Mouse (Mus musculus): ENCODE measurements around the gene Mogat2.

The Mogat2 gene

GRCm38 (mm10) chr7:99175118-99175517, 63.3 kb downstream of the Mogat2 start:
- H3K27me3 ChIP-seq (ENCODE audit: insufficient read depth, low read length), result peaks cover 57% of the 10 kb centered on the region
- TF ChIP-seq NANOG (IDR thresholded peaks at IDR 0.05; ENCODE audit: borderline replicate concordance, low read length), result no peak
- no peak for TF ChIP-seq CTCF (conservative IDR thresholded peaks at IDR 0.05; ENCODE audit: low read length)
- no peak for TF ChIP-seq POU5F1 (IDR thresholded peaks at IDR 0.05; ENCODE audit: borderline replicate concordance, low read length)
- no peaks in the 10 kb centered on the region for H3K36me3 ChIP-seq (ENCODE audit: insufficient read depth, low read length)
- peaks cover 27% of the 10 kb centered on the region for H3K4me1 ChIP-seq (replicated peaks; ENCODE audit: low read depth, low read length)
- H3K9me3 ChIP-seq (ENCODE audit: low read length), result no peaks in the 10 kb centered on the region
- no peak overlapping the region for H3K4me3 ChIP-seq (replicated peaks; ENCODE audit: low read length)

DNA sequence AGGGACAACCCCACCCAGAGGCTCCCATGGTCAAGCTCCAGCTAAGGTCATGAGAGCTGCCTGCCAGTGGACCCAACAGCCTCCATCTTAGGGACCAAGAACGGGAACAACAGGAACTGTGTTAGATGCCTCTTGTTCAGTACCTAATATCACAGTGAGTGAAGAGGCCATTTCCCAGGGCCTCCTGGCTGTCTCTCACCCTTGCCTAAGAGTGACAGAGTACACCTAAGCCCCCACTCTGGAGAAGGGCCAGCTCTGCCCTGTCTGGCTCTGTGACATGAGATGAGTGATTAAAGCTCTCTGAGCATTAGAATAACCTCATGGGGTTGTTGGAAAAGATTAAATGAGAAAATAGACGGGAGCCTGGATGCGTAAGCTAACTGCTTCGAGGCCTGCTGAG, 64.4 kb downstream of the Mogat2 start:
- Histone ChIP-seq H3K4me1 (replicated peaks; ENCODE audit: low read depth, low read length) (peaks cover 27% of the 10 kb centered on the region), H3K9me3 (ENCODE audit: low read length) (no peaks in the 10 kb centered on the region), H3K4me3 (replicated peaks; ENCODE audit: low read length) (no peak overlapping the region), H3K27me3 (ENCODE audit: insufficient read depth, low read length) (peaks cover 47% of the 10 kb centered on the region), H3K36me3 (ENCODE audit: insufficient read depth, low read length) (no peaks in the 10 kb centered on the region)
- TF ChIP-seq CTCF (conservative IDR thresholded peaks at IDR 0.05; ENCODE audit: low read length) (no peak), NANOG (IDR thresholded peaks at IDR 0.05; ENCODE audit: borderline replicate concordance, low read length) (no peak), POU5F1 (IDR thresholded peaks at IDR 0.05; ENCODE audit: borderline replicate concordance, low read length) (no peak)

- no peaks in the 10 kb centered on the region for H3K36me3 ChIP-seq (ENCODE audit: insufficient read depth, low read length)
- H3K27me3 ChIP-seq (ENCODE audit: insufficient read depth, low read length), result peaks cover 39% of the 10 kb centered on the region
- no peak overlapping the region for H3K4me3 ChIP-seq (replicated peaks; ENCODE audit: low read length)
- no peak for TF ChIP-seq POU5F1 (IDR thresholded peaks at IDR 0.05; ENCODE audit: borderline replicate concordance, low read length)
- TF ChIP-seq CTCF (conservative IDR thresholded peaks at IDR 0.05; ENCODE audit: low read length), result no peak
- TF ChIP-seq NANOG (IDR thresholded peaks at IDR 0.05; ENCODE audit: borderline replicate concordance, low read length), result no peak
- peaks cover 27% of the 10 kb centered on the region for H3K4me1 ChIP-seq (replicated peaks; ENCODE audit: low read depth, low read length)
- H3K9me3 ChIP-seq (ENCODE audit: low read length), result no peaks in the 10 kb centered on the region
Observed at GRCm38 (mm10) chr7:99172898-99173297, 65.5 kb downstream of the Mogat2 start.

GRCm38 (mm10) chr7:99171730-99172463, 66.5 kb downstream of the Mogat2 start:
- H3K4me1 ChIP-seq (replicated peaks; ENCODE audit: low read depth, low read length), result peaks cover 27% of the 10 kb centered on the region
- H3K27me3 ChIP-seq (ENCODE audit: insufficient read depth, low read length), result peaks cover 31% of the 10 kb centered on the region
- no peak for TF ChIP-seq CTCF (conservative IDR thresholded peaks at IDR 0.05; ENCODE audit: low read length)
- no peak for TF ChIP-seq NANOG (IDR thresholded peaks at IDR 0.05; ENCODE audit: borderline replicate concordance, low read length)
- no peak for TF ChIP-seq POU5F1 (IDR thresholded peaks at IDR 0.05; ENCODE audit: borderline replicate concordance, low read length)
- H3K9me3 ChIP-seq (ENCODE audit: low read length), result no peaks in the 10 kb centered on the region
- H3K36me3 ChIP-seq (ENCODE audit: insufficient read depth, low read length), result no peaks in the 10 kb centered on the region
- H3K4me3 ChIP-seq (replicated peaks; ENCODE audit: low read length), result no peak overlapping the region

- Histone ChIP-seq H3K36me3 (ENCODE audit: insufficient read depth, low read length) (no peaks in the 10 kb centered on the region), H3K4me3 (replicated peaks; ENCODE audit: low read length) (no peak overlapping the region), H3K4me1 (replicated peaks; ENCODE audit: low read depth, low read length) (peaks cover 27% of the 10 kb centered on the region), H3K9me3 (ENCODE audit: low read length) (no peaks in the 10 kb centered on the region), H3K27me3 (ENCODE audit: insufficient read depth, low read length) (peaks cover 20% of the 10 kb centered on the region)
- TF ChIP-seq POU5F1 (IDR thresholded peaks at IDR 0.05; ENCODE audit: borderline replicate concordance, low read length), result no peak
- TF ChIP-seq CTCF (conservative IDR thresholded peaks at IDR 0.05; ENCODE audit: low read length), result no peak
- TF ChIP-seq NANOG (IDR thresholded peaks at IDR 0.05; ENCODE audit: borderline replicate concordance, low read length), result no peak
Observed at GRCm38 (mm10) chr7:99170519-99170918, 67.9 kb downstream of the Mogat2 start.

- H3K9me3 ChIP-seq (ENCODE audit: low read length), result no peaks in the 10 kb centered on the region
- TF ChIP-seq POU5F1 (IDR thresholded peaks at IDR 0.05; ENCODE audit: borderline replicate concordance, low read length), result no peak
- TF ChIP-seq NANOG (IDR thresholded peaks at IDR 0.05; ENCODE audit: borderline replicate concordance, low read length), result no peak
- TF ChIP-seq CTCF (conservative IDR thresholded peaks at IDR 0.05; ENCODE audit: low read length), result no peak
Observed at GRCm38 (mm10) chr7:99169717-99170403, 68.6 kb downstream of the Mogat2 start.

More at GRCm38 (mm10) chr7:99169717-99170403, 68.6 kb downstream of the Mogat2 start:
- H3K4me1 ChIP-seq (replicated peaks; ENCODE audit: low read depth, low read length), result peaks cover 29% of the 10 kb centered on the region
- no peak overlapping the region for H3K4me3 ChIP-seq (replicated peaks; ENCODE audit: low read length)
- H3K36me3 ChIP-seq (ENCODE audit: insufficient read depth, low read length), result no peaks in the 10 kb centered on the region
- H3K27me3 ChIP-seq (ENCODE audit: insufficient read depth, low read length), result peaks cover 19% of the 10 kb centered on the region
